Mouse (Mus musculus) kidney, postnatal 25 days (tissue): ENCODE measurements around the gene Dock3.
"Not testable (repeated sequence)": the region's sequence is repeated elsewhere in the genome, so short reads cannot be mapped to it uniquely, and the experiment has no call there.

Source experiments
- DNase-seq, 2 experiments: peaks; one replicate each; pipeline ENCODE4 v3.0.0; 2021; ENCODE audit warnings: mixed read lengths in 2 of 2

Dock3 gene

DNA sequence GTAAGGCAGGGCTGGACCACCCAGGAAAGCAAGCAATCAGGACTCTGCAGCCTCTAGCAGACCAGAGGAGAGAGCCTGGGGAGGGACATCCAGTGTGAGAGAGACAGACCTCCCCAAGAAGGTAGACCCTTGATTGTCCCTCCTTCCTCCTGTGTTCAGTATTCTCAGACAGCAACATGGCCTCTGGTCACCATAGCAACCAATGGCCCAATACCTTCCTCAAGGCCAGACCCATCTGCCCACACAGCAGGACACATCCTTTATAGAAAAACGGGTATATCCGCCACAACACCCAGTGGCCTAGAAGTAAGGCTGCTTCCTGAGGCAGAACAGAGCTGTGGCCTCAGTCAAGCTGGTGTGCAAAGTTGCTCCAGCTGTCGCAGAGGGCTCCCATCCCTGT, 23.9 kb upstream of the Dock3 start:
- no peak for DNase-seq

DNA sequence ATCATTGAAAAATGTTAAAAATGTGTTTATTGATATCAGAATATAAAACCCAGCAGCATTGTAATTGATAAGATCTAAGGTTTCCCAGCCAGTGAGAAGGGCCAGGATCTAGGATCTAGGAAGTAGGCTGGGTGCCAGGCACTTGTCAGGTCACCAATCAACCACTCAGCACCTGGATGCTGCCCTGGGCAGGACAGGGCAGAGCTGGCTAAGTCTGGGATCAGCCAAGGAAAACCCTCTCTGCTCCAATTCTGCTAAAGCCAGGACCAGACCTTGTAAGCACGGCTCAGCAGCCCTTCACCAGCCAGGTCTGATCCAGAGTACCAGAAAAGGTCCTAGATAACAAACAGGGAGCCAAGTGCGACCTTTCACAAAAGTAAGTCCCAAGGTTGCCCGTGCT, 23.2 kb upstream of the Dock3 start:
- peak; percentile 71 to 86 for DNase-seq

DNA sequence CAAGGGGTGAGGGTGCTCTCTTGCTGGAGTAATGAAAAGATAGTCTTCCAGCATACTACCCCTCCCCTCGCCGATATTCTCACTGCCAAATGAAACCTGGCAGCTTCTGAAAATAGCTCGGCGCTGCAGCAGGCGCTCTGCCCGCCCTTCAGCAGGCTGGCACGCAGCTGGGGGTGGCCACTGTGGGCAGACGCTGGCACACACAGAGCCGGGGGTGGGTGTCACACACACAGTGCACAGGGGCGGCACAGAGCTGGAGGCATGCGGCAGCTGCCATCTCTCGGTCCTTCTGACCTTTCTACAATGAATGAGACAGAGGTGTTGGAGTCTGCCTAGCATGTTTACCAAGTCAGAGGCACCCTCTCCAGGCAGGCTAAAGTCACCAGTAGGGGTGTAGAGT, 22.8 kb upstream of the Dock3 start:
- peak; percentile 40 to 82 for DNase-seq

GRCm38 (mm10) chr9:107252164-107252563, 20.5 kb upstream of the Dock3 start:
- peak in 1 of 2 experiments; percentile 32 for DNase-seq

DNA sequence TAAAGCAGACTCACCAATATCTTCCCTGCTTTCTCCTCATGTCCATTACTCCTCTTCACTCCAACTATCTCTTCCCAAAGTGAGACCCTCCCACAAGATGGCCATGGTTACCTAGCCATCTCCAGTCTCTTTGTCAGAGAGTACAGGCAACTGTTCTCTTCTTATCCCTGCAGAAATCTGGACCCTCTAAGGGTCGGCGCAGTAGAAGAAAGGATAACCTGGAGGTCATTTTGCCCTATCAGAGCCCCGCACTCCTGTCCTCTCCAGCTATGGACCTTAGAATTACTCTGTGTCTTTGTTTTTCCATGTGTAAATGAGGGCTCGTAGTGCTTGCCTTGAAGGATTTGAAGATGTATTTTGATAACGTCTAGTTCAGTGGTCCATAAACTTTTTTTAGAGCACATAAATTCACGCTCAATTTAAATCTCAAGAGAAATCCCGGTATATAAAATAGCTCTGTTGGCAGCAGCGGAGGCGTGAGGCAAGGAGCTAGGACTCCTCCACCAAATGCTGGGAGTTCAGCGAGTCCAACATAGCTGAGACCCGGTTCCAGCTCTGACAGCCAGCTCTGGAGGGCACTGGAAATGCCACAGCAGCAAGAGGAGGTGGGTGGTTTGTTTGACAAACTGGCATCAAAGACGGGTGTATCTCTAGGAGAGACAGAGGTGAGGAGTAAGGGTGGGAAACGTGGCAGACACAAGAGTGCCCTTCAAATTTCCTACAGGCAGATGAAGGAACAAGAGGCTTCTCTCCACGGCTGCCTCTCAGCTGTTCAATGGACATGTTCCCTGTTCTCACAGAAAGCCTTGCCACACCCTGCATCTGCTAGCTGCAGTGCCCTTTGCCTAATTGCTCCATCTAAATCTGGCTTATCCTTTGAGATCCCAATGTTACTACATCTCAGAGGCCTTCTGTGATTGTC, 19.0 kb upstream of the Dock3 start:
- no peak for DNase-seq

- no peak for DNase-seq
Observed at GRCm38 (mm10) chr9:107249154-107249553, 17.4 kb upstream of the Dock3 start.

DNA sequence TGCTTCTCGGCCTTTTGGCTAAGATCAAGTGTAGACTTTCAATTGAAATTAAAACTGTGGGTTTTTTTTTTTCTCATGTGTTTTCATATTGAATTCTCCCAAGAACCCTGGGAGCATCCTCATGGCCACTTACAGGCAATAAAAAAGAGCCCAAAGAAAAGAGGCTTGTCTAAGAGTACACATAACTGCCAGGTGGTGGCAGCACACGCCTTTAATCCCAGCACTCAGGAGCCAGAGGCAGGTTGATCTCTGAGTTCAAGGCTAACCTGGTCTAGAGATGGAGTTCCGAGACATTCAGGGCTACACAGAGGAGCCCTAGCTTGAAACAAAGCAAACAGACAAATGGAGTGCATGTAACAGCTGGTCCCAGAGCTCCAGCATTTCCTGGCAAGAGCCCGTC, 14.5 kb upstream of the Dock3 start:
- DNase-seq: peak in 1 of 2 experiments; percentile 39

- DNase-seq: no peak
Observed at GRCm38 (mm10) chr9:107245311-107245710, 13.6 kb upstream of the Dock3 start.

DNA sequence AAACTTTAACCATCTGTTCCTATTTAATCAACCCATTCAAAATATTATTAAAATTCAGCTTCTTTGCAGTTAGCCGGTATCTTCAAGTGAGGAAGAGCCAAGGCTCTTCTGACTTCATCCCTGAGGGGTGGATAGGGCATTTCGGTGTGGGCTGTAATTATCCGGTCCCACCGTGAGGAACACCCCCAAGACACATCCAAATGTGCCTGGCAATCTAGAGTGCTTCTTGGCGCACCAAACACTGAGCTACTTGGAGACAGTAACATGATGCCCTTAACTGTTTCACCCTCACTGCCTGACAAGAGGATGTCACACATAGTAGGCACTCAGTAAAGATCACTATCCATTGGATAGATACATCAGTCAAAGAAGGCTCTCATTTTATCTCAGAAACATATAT, 4.4 kb upstream of the Dock3 start:
- no peak for DNase-seq

DNA sequence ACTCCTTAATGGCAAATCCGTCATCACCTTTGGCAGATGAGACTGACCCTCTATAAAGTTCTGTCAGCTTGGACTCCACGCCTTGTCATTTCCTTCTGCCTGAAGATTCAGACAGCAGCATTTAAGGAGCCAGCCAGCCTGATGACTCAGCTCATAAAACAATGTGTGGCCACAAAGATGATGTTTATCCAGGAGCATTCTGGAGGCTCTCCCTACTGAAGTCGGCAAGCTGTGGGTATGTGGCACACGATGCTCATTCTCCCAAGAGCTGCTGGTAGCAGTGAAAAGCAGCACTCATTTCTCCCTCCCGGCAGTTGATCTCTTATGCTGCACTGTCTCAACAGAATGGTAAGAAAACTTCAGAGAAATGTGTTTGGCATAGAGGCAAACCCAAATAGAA, 3.6 kb upstream of the Dock3 start:
- DNase-seq: no peak

DNA sequence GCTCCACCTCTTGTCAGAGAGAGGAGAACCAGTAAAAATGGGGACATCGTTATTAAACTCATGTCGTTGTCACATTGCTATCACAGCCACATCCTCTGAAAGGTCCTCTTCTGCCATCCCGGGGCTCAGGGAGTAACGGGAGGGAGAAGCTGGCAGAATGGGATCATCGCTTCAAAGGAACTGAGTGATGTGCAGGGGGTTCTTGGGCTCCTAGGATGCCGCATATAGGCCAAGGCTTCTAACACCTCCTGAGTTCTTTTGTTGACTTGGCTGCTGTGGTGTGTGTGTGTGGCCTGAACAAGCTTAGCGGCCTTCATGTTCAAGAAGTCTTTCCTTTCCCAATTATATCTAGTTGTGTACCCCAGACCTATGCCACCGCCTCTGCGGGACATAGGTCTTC, 431 bp upstream of the Dock3 start:
- DNase-seq: no peak

DNA sequence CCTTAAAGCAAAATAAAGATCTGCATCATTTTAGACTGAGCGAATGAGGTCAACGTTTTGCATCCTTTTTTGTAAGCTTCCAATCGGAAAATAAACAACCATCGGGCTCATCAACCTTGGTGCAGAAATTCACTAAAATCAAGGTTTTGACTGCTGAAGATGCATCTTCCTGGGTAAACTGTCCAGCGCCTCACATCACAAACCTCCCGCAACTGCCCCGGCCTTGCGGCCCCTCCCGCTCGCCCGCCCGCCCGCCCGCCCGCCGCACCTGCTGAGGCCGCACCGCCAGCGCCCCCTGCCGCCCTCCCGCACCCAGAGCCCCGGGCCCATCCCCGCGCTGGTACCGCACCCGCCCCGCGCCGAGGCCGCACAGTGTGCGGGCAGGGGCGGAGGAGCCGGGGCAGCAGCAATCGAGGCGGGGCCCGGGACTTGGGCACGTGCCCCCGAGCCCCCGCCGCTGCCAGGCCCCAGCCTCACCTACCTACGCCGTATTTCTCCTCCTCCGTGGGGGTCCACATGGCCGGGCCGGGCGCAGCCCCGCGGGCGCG, 644 bp downstream of the Dock3 start:
- DNase-seq: peak in 1 of 2 experiments; percentile 20

DNA sequence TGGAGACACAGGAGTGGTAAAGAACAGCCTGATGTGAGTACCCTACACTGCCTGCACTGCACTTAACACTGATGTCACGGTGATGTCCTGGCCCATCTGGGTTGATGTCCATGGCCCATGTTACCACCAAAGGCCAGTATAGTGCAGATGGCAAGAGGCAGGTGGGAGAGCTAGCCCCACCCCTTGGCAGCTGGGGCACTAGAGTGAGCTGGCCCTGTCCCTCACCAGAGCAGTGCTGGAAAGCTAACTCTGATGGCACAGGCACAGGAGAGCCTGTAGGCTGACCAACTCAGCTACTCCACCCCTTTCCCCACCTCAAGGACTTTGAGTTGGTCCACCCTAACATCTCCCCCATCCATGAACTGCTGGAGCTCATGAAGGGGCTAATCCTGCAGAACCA, 7.1 kb downstream of the Dock3 start:
- no peak for DNase-seq

GRCm38 (mm10) chr9:107174831-107175230, 56.9 kb downstream of the Dock3 start:
- not testable (repeated sequence) for DNase-seq

- no peak for DNase-seq
Observed at GRCm38 (mm10) chr9:107165792-107166191, 65.9 kb downstream of the Dock3 start.

DNA sequence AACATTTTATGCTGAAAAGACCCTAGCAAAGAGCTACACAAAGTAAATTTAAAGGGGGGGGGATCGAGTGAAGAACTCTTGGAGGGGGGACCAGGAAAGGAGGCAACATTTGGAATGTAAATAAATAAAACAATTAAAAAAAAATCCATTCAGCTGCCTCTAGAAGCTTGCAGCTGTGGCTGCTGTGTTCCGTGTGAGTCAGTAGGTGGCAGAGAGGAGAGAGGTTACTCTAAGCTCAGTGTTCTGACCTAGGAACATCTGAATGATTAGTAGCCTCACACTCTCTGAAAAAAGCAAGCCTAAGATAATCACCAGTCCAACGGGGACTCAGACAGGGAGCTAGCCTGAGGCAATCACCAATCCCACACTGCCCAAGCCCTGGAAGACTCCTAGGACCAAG, 66.9 kb downstream of the Dock3 start:
- DNase-seq: no peak

DNA sequence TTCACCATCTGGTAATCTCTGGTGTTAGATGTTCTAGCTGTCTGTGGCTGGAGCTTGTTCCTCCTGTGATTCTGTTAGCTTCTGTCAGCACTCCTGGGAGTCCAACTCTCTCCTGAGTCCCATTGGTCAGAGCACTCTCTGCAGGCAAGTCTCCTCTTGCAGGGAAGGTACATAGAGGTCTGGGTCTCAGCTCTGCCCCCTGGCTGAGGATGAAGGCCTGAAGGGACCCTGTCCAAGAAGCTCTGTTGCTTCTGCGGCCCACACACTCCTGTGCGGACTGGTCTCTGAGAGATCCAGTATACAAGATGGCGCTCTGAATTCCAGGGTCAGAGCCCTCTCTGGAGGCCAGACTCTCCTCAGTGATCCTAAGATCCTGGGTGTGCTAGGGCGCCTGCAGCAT, 75.3 kb downstream of the Dock3 start:
- DNase-seq: not testable (repeated sequence)

- no peak for DNase-seq
Observed at GRCm38 (mm10) chr9:107112791-107113190, 118.9 kb downstream of the Dock3 start.

DNA sequence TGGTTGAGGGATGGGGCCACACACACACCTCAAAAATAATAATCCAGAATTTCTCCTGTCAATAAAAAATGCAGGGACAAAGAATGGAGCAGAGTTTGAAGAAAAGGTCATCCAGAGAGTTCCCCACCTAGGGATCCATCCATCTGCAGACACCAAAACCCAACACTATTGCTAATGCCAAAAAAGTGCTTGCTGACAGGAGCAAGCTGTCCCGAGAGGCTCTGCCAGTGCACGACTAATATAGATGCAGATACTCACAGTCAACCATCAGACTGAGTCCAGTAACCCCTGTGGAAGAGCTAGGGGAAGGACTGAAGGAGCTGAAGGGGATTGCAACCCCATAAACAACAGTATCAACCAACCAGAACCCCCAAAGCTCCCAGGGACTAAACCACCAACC, 119.7 kb downstream of the Dock3 start:
- DNase-seq: no peak

GRCm38 (mm10) chr9:107099487-107099886, 132.2 kb downstream of the Dock3 start:
- no peak for DNase-seq

GRCm38 (mm10) chr9:107089451-107089850, 142.3 kb downstream of the Dock3 start:
- DNase-seq: not testable (repeated sequence)

GRCm38 (mm10) chr9:107087531-107087930, 144.2 kb downstream of the Dock3 start:
- DNase-seq: no peak

DNA sequence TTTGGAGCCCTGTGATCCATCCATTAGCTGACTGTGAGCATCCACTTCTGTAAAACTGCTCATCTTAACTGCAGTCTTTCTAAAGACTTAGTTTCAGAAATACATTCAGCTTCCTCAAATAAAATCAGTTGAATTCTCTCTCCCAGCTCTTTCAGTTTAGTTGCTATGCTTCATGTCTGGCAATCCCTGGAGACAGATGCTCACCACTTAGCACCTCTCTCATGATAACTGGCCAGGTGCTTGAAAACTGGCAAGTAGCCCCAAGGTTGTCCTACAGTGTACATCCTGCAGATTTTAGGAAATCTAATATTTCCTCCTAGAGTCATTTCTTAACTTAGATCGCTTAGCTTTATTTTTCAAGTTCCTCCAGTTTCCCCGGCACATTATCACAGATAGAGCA, 193.8 kb downstream of the Dock3 start:
- no peak for DNase-seq

DNA sequence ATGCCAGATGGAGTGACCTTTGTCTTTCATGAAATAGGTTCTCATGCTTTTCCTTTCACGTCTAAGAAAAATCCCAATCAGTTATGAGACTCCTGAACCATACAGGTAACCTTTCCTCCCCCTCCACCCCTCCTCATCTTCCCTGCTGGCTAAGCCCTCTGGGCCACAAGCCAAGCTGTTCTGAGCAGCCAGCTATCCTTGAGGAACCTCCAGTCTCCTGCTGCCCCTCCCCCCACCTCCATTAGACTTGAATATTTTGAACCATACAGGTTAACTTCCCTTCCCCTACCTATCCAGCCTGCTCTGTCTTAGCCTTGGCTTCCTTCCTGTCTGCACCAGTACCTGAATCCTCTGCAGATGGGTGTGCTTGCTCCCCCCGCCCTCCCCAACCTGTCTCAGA, 204.1 kb downstream of the Dock3 start:
- peak in 1 of 2 experiments; percentile 5 for DNase-seq
